Mouse (Mus musculus): ENCODE measurements around the gene Nkrf.

GRCm38 (mm10) chrX:36847152-36847551, 55.5 kb downstream of the Nkrf start:
- no peak for TF ChIP-seq POLR2A (IDR thresholded peaks at IDR 0.05; ENCODE audit: borderline replicate concordance, extremely low read depth, low read depth, low read length)
- no peak for TF ChIP-seq CTCF (IDR thresholded peaks at IDR 0.05; ENCODE audit: insufficient read depth, low read length)

Measured in lung, adult 2 months (tissue).